Comparison of ENCODE assay signal across 8 mouse cellular contexts in genomic region chr4:82000590-82001405, GRCm38 (mm10).
A peak's percentile ranks its signal among the peaks of the same experiment; 100 is the strongest.
DNase-seq lines count a peak whose midpoint lies in the region; ATAC-seq and TF ChIP-seq lines count a peak whose summit lies in the region.

No protein-coding gene starts in this region.

- DNase-seq in layer of hippocampus, adult 9-11 months = peak; percentile 10
- no peak for DNase-seq in layer of hippocampus, postnatal 36 days
- DNase-seq in brain, embryonic 14.5 days (ENCODE audit: low read depth) = peak; percentile 60
- DNase-seq in gastrocnemius, postnatal 10 days = peak; percentile 27
- no peak for DNase-seq in layer of hippocampus, adult 9-10 months (ENCODE audit: low spot score)
- no peak for DNase-seq in cerebellum, adult 11 months
- DNase-seq in T-cell, adult 2 months (ENCODE audit: low spot score) = no peak

- no peaks in the 10 kb centered on the region for H3K36me3 ChIP-seq in kidney, embryonic 16.5 days (ENCODE audit: insufficient read depth, low read length)

- no peak for TF ChIP-seq POLR2A in brain, embryonic 14.5 days (IDR thresholded peaks at IDR 0.05; ENCODE audit: borderline replicate concordance, extremely low read depth, insufficient read depth, insufficient read length, poor library complexity, severe bottlenecking)

- H3K9me3 ChIP-seq in kidney, embryonic 16.5 days (ENCODE audit: low read length) = no peaks in the 10 kb centered on the region

- no peak overlapping the region for H3K4me3 ChIP-seq in kidney, embryonic 16.5 days (ENCODE audit: low read length)

- H3K4me1 ChIP-seq in kidney, embryonic 16.5 days (ENCODE audit: insufficient read depth, low read length) = 0 out of 2 replicates have a peak, but pooled peaks cover 14% of the 10 kb centered on the region

- H3K4me2 ChIP-seq in kidney, embryonic 16.5 days (replicated peaks; ENCODE audit: low read depth, low read length) = no peak overlapping the region

- H3K27ac ChIP-seq in kidney, embryonic 16.5 days (ENCODE audit: low read length) = peak overlapping the region; percentile 35; the same call in 1 of the 2 replicates

- no peaks in the 10 kb centered on the region for H3K27me3 ChIP-seq in kidney, embryonic 16.5 days (ENCODE audit: insufficient read depth, low read length)

- WGBS in kidney, embryonic 16.5 days = 55% methylated on average over 19 of the region's 19 CpGs

- H3K9ac ChIP-seq in kidney, embryonic 16.5 days (replicated peaks; ENCODE audit: low read length) = no peak overlapping the region

- no peak for TF ChIP-seq CTCF in brain, embryonic 14.5 days (IDR thresholded peaks at IDR 0.05; ENCODE audit: borderline replicate concordance, extremely low read depth, insufficient read depth, insufficient read length)

- peak; percentile 71; the same call in 1 of the 2 replicates for ATAC-seq in kidney, embryonic 16.5 days (ENCODE audit: low FRiP score, low TSS enrichment)

Comparison
In these comparisons a context has a peak if more than half of its experiments do, and no peak if none do; other contexts are left out.
1. DNase-seq: peak in layer of hippocampus, adult 9-11 months (single experiment), brain, embryonic 14.5 days (single experiment) and gastrocnemius, postnatal 10 days (single experiment); none in layer of hippocampus, postnatal 36 days (0 of 2), layer of hippocampus, adult 9-10 months (single experiment), cerebellum, adult 11 months (single experiment) and T-cell, adult 2 months (single experiment).